Comparison of ENCODE assay signal across 10 mouse cellular contexts in genomic region chr3:145991130-145991529, GRCm38 (mm10). TPM values are rescaled to one million over a fixed set of nuclear protein-coding genes. Genes with fewer than 3 reads are reported as not detected.
DNase-seq lines count a peak whose midpoint lies in the region; ATAC-seq lines count a peak whose summit lies in the region.
"Had no signal": no experiment of that assay in that cellular context is flagged by ENCODE, and none has a peak within 500 bp of the region (broad histone marks: within the 10 kb centered on the region; RNA-seq: fewer than 3 reads in every experiment).

No protein-coding gene starts in this region.

- H3K36me3 ChIP-seq in heart, embryonic 13.5 days: peaks cover 8% of the 10 kb centered on the region; the same call in 1 of the 2 replicates
- H3K36me3 ChIP-seq in intestine, embryonic 15.5 days: no peaks in the 10 kb centered on the region
- no peaks in the 10 kb centered on the region for H3K36me3 ChIP-seq in forebrain, embryonic 16.5 days (ENCODE audit: control insufficient read depth, insufficient read depth)
- H3K36me3 ChIP-seq in forebrain, embryonic 15.5 days: no peaks in the 10 kb centered on the region

- H3K27ac ChIP-seq in heart, embryonic 13.5 days (replicated peaks): no peak overlapping the region; the same call in 1 of the 2 replicates
- no peak overlapping the region for H3K27ac ChIP-seq in intestine, embryonic 15.5 days
- H3K27ac ChIP-seq in forebrain, embryonic 16.5 days (ENCODE audit: low read length): no peak overlapping the region
- no peak overlapping the region for H3K27ac ChIP-seq in forebrain, embryonic 15.5 days (replicated peaks)

- no peak for ATAC-seq in heart, embryonic 13.5 days (ENCODE audit: extremely low read depth, insufficient number of reproducible peaks, low FRiP score, low TSS enrichment)
- ATAC-seq in intestine, embryonic 15.5 days: no peak
- ATAC-seq in forebrain, embryonic 16.5 days: no peak
- no peak for ATAC-seq in forebrain, embryonic 15.5 days (replicated peaks)
- ATAC-seq: CD4-positive, CD25-positive, alpha-beta regulatory T cell, adult 4 months had no signal

- H3K4me3 ChIP-seq in heart, embryonic 13.5 days: peak overlapping the region; percentile 88
- 0 out of 2 replicates have a peak overlapping the region, but pooled peaks have one; percentile 2 for H3K4me3 ChIP-seq in intestine, embryonic 15.5 days (replicated peaks)
- no peak overlapping the region for H3K4me3 ChIP-seq in forebrain, embryonic 16.5 days (replicated peaks; ENCODE audit: low read length)
- H3K4me3 ChIP-seq in forebrain, embryonic 15.5 days: no peak overlapping the region

- no peaks in the 10 kb centered on the region for H3K9me3 ChIP-seq in heart, embryonic 13.5 days
- no peaks in the 10 kb centered on the region for H3K9me3 ChIP-seq in intestine, embryonic 15.5 days
- no peaks in the 10 kb centered on the region for H3K9me3 ChIP-seq in forebrain, embryonic 16.5 days (ENCODE audit: control insufficient read depth, low read length)
- no peaks in the 10 kb centered on the region for H3K9me3 ChIP-seq in forebrain, embryonic 15.5 days

- H3K4me1 ChIP-seq in heart, embryonic 13.5 days: peaks cover 49% of the 10 kb centered on the region
- 0 out of 2 replicates have a peak, but pooled peaks cover 4% of the 10 kb centered on the region for H3K4me1 ChIP-seq in intestine, embryonic 15.5 days (replicated peaks)
- peaks cover 19% of the 10 kb centered on the region for H3K4me1 ChIP-seq in forebrain, embryonic 16.5 days (replicated peaks; ENCODE audit: control insufficient read depth, insufficient read depth, low read length)
- H3K4me1 ChIP-seq in forebrain, embryonic 15.5 days: peaks cover 19% of the 10 kb centered on the region

- H3K4me2 ChIP-seq in heart, embryonic 13.5 days: peak overlapping the region; percentile 81
- peak overlapping the region; percentile 30 for H3K4me2 ChIP-seq in intestine, embryonic 15.5 days (replicated peaks)
- no peak overlapping the region for H3K4me2 ChIP-seq in forebrain, embryonic 16.5 days (ENCODE audit: low read length)
- H3K4me2 ChIP-seq in forebrain, embryonic 15.5 days (replicated peaks): no peak overlapping the region

- H3K9ac ChIP-seq in heart, embryonic 13.5 days: peak overlapping the region; percentile 74
- H3K9ac ChIP-seq in intestine, embryonic 15.5 days: no peak overlapping the region
- H3K9ac ChIP-seq in forebrain, embryonic 16.5 days (replicated peaks; ENCODE audit: low read depth, low read length): no peak overlapping the region
- no peak overlapping the region for H3K9ac ChIP-seq in forebrain, embryonic 15.5 days (replicated peaks)

- 57% methylated on average over 13 of the region's 13 CpGs for WGBS in heart, embryonic 13.5 days
- WGBS in intestine, embryonic 15.5 days: 66% methylated on average over 13 of the region's 13 CpGs
- 88% methylated on average over 13 of the region's 13 CpGs for WGBS in forebrain, embryonic 16.5 days
- WGBS in forebrain, embryonic 15.5 days: 92% methylated on average over 13 of the region's 13 CpGs

- 0 out of 2 replicates have a peak, but pooled peaks cover 4% of the 10 kb centered on the region for H3K27me3 ChIP-seq in heart, embryonic 13.5 days (replicated peaks)
- H3K27me3 ChIP-seq in intestine, embryonic 15.5 days (replicated peaks): no peaks in the 10 kb centered on the region
- H3K27me3 ChIP-seq in forebrain, embryonic 16.5 days (replicated peaks; ENCODE audit: control insufficient read depth, insufficient read depth, low read length): peaks cover 4% of the 10 kb centered on the region; the same call in 1 of the 2 replicates
- H3K27me3 ChIP-seq in forebrain, embryonic 15.5 days: 0 out of 2 replicates have a peak, but pooled peaks cover 6% of the 10 kb centered on the region

- intact Hi-C loops in heart, postnatal 14 days (cut with DNase I): no loop called here

- no peak for DNase-seq in heart, postnatal 14 days
- peak; percentile 52 for DNase-seq in R1 (ENCODE audit: low read depth, low spot score)
- DNase-seq in kidney, postnatal 4 days: peak; percentile 23 to 43
- DNase-seq in right cerebral cortex, adult 2 months (ENCODE audit: low spot score in 2 of 2): no peak
- DNase-seq: cerebellum, postnatal 25 days had no signal

RNA-seq across cellular contexts. Expression of gene Syde2, which starts 3.5 kb away (rescaled TPM):
- 4.8 and 5.4 TPM in 2 replicates for polyA plus RNA-seq in heart, embryonic 13.5 days (2015; fragmentation: Nextera tagmentation; extraction: Ambion mirVana)
- total RNA-seq in heart, postnatal 14 days (2021): 10 to 100 TPM; 21.5 to 25.4 TPM
- 1.9 and 2.4 TPM in 2 replicates for polyA plus RNA-seq in intestine, embryonic 15.5 days (2015; fragmentation: Nextera tagmentation; extraction: Ambion mirVana)
- 0.61 and 0.82 TPM in 2 replicates for polyA plus RNA-seq in forebrain, embryonic 16.5 days (2015; fragmentation: Nextera tagmentation; extraction: Ambion mirVana)
- polyA plus RNA-seq in forebrain, embryonic 15.5 days (2015; fragmentation: Nextera tagmentation; extraction: Ambion mirVana): 0.50 and 0.65 TPM in 2 replicates
- polyA plus RNA-seq: CD4-positive, CD25-positive, alpha-beta regulatory T cell, adult 4 months had no signal

RNA-seq across cellular contexts. Expression of gene 2410004B18Rik, which starts 53.3 kb away (rescaled TPM):
- 35.4 and 44.6 TPM in 2 replicates for polyA plus RNA-seq in heart, embryonic 13.5 days (2015; fragmentation: Nextera tagmentation; extraction: Ambion mirVana)
- 10 to 100 TPM; 16.7 to 22.9 TPM for total RNA-seq in heart, postnatal 14 days (2021)
- polyA plus RNA-seq in intestine, embryonic 15.5 days (2015; fragmentation: Nextera tagmentation; extraction: Ambion mirVana): 48.9 and 55.7 TPM in 2 replicates
- 75.8 and 81.0 TPM in 2 replicates for polyA plus RNA-seq in forebrain, embryonic 16.5 days (2015; fragmentation: Nextera tagmentation; extraction: Ambion mirVana)
- polyA plus RNA-seq in forebrain, embryonic 15.5 days (2015; fragmentation: Nextera tagmentation; extraction: Ambion mirVana): 71.1 and 80.1 TPM in 2 replicates

Comparison
In these comparisons a context has a peak if more than half of its experiments do, and no peak if none do; other contexts are left out.
1. H3K4me2 ChIP-seq: peak in heart, embryonic 13.5 days (single experiment) and intestine, embryonic 15.5 days (single experiment); none in forebrain, embryonic 16.5 days (single experiment) and forebrain, embryonic 15.5 days (single experiment).
2. H3K4me3 ChIP-seq: peak in heart, embryonic 13.5 days (single experiment) and intestine, embryonic 15.5 days (single experiment); none in forebrain, embryonic 16.5 days (single experiment) and forebrain, embryonic 15.5 days (single experiment).
3. DNase-seq: peak in R1 (single experiment) and kidney, postnatal 4 days (2 of 2); none in heart, postnatal 14 days (0 of 2) and right cerebral cortex, adult 2 months (0 of 2).